Mouse (Mus musculus): ENCODE results near the gene Olfr323.

Gene Olfr323

GRCm38 (mm10) chr11:58630401-58630800, at the start of gene Olfr323:
TSS of gene Olfr323 (minus strand) at chr11:58630501.
- in situ Hi-C loops (cut with MboI, MseI), result no loop called here

- in situ Hi-C loops (cut with MboI, MseI), result no loop called here
Measured at GRCm38 (mm10) chr11:58671825-58672224, 41.5 kb upstream of the Olfr323 start.

GRCm38 (mm10) chr11:58669252-58669651, 39.0 kb upstream of the Olfr323 start:
- in situ Hi-C loops (cut with MboI, MseI), result loop anchor here in 1 of 2 experiments (5.0 kb wide), 1 partner anchor 63 kb away; no protein-coding TSS in a partner anchor

- in situ Hi-C loops (cut with MboI, MseI), result no loop called here
Measured at GRCm38 (mm10) chr11:58658596-58658995, 28.3 kb upstream of the Olfr323 start, which contains the start of gene Olfr322. TSS of gene Olfr322 (plus strand) at chr11:58658782.

- in situ Hi-C loops (cut with MboI, MseI), result no loop called here
Measured at GRCm38 (mm10) chr11:58655151-58655550, 24.9 kb upstream of the Olfr323 start.

GRCm38 (mm10) chr11:58643350-58643749, 13.0 kb upstream of the Olfr323 start:
- in situ Hi-C loops (cut with MboI, MseI), result loop anchor here (10.0 kb wide), 2 partner anchors 369 to 469 kb away; partner anchors contain the start of genes 4930438A08Rik (in 1 of the 2) and Mrpl22 (in 1 of the 2)

- in situ Hi-C loops (cut with MboI, MseI), result loop anchor here (10.0 kb wide), 2 partner anchors 367 to 467 kb away; partner anchors contain the start of genes 4930438A08Rik (in 1 of the 2) and Mrpl22 (in 1 of the 2)
Measured at GRCm38 (mm10) chr11:58641638-58642358, 11.5 kb upstream of the Olfr323 start.

GRCm38 (mm10) chr11:58641057-58641456, 10.8 kb upstream of the Olfr323 start:
- in situ Hi-C loops (cut with MboI, MseI), result loop anchor here (10.0 kb wide), 2 partner anchors 366 to 466 kb away; partner anchors contain the start of genes 4930438A08Rik (in 1 of the 2) and Mrpl22 (in 1 of the 2)

- in situ Hi-C loops (cut with MboI, MseI), result loop anchor here (10.0 kb wide), 2 partner anchors 366 to 466 kb away; partner anchors contain the start of genes 4930438A08Rik (in 1 of the 2) and Mrpl22 (in 1 of the 2)
Measured at GRCm38 (mm10) chr11:58640272-58640867, 10.1 kb upstream of the Olfr323 start, which contains the start of gene Trim58. TSS of gene Trim58 (plus strand) at chr11:58640465.

- in situ Hi-C loops (cut with MboI, MseI), result no loop called here
Measured at GRCm38 (mm10) chr11:58638176-58638701, 7.9 kb upstream of the Olfr323 start.

- in situ Hi-C loops (cut with MboI, MseI), result no loop called here
Measured at GRCm38 (mm10) chr11:58636376-58636977, 6.2 kb upstream of the Olfr323 start.

- in situ Hi-C loops (cut with MboI, MseI), result no loop called here
Measured at GRCm38 (mm10) chr11:58634878-58635277, 4.6 kb upstream of the Olfr323 start.

GRCm38 (mm10) chr11:58626146-58626545, 4.2 kb downstream of the Olfr323 start:
- in situ Hi-C loops (cut with MboI, MseI), result loop anchor here in 1 of 2 experiments (10.0 kb wide), 1 partner anchor 341 kb away; no protein-coding TSS in a partner anchor

GRCm38 (mm10) chr11:58618793-58619192, 11.5 kb downstream of the Olfr323 start:
- in situ Hi-C loops (cut with MboI, MseI), result no loop called here

- in situ Hi-C loops (cut with MboI, MseI), result no loop called here
Measured at GRCm38 (mm10) chr11:58618369-58618768, 11.9 kb downstream of the Olfr323 start.

- in situ Hi-C loops (cut with MboI, MseI), result no loop called here
Measured at GRCm38 (mm10) chr11:58615975-58616374, 14.3 kb downstream of the Olfr323 start, which contains the start of gene 2210407C18Rik. TSS of gene 2210407C18Rik (minus strand) at chr11:58616075.

GRCm38 (mm10) chr11:58614526-58614925, 15.8 kb downstream of the Olfr323 start:
- in situ Hi-C loops (cut with MboI, MseI), result no loop called here

- in situ Hi-C loops (cut with MboI, MseI), result no loop called here
Measured at GRCm38 (mm10) chr11:58613359-58613758, 16.9 kb downstream of the Olfr323 start.

- in situ Hi-C loops (cut with MboI, MseI), result no loop called here
Measured at GRCm38 (mm10) chr11:58607030-58607429, 23.3 kb downstream of the Olfr323 start.

GRCm38 (mm10) chr11:58606177-58606919, 24.0 kb downstream of the Olfr323 start:
- in situ Hi-C loops (cut with MboI, MseI), result no loop called here

- in situ Hi-C loops (cut with MboI, MseI), result no loop called here
Measured at GRCm38 (mm10) chr11:58605228-58605627, 25.1 kb downstream of the Olfr323 start.

All from T-helper 17 cell (primary cell).